Mouse (Mus musculus) limb, embryonic 12.5 days (tissue): ENCODE results near the gene Cryba2. TPM values are rescaled to one million over a fixed set of nuclear protein-coding genes. Genes with fewer than 3 reads are reported as not detected.

Experiments used
- ATAC-seq: fragments of 200-750 bp; cut with Nextera tagmentation; 2 replicates; pipeline ENCODE4 v1.8.0; 2017; ENCODE audit warnings: low read depth, moderate TSS enrichment; ENCODE audit not compliant: insufficient number of reproducible peaks, insufficient read depth, low FRiP score, low TSS enrichment
- H3K27ac ChIP-seq: fragments of 300-500 bp; sonication (generic); 2 replicates; pipeline ENCODE4 v1.5.1; 2016; ENCODE audit warnings: mild to moderate bottlenecking, moderate library complexity
- H3K27me3 ChIP-seq: fragments of 300-500 bp; sonication (generic); 2 replicates; pipeline ENCODE4 v1.6.1; 2016; ENCODE audit warnings: mild to moderate bottlenecking, moderate library complexity
- H3K36me3 ChIP-seq: fragments of 300-500 bp; sonication (generic); 2 replicates; pipeline ENCODE4 v1.6.1; 2016; ENCODE audit warnings: mild to moderate bottlenecking, moderate library complexity
- H3K4me1 ChIP-seq: fragments of 300-500 bp; sonication (generic); replicated peaks from 2 replicates; pipeline ENCODE4 v1.6.1; 2016
- H3K4me2 ChIP-seq: fragments of 300-500 bp; sonication (generic); 2 replicates; pipeline ENCODE4 v1.6.1; 2016; ENCODE audit warnings: mild to moderate bottlenecking, moderate library complexity
- H3K4me3 ChIP-seq: fragments of 300-500 bp; sonication (generic); replicated peaks from 2 replicates; pipeline ENCODE4 v1.5.1; 2016; ENCODE audit warnings: mild to moderate bottlenecking
- H3K9ac ChIP-seq: fragments of 300-500 bp; sonication (generic); replicated peaks from 2 replicates; pipeline ENCODE4 v1.6.1; 2016; ENCODE audit warnings: mild to moderate bottlenecking, moderate library complexity
- H3K9me3 ChIP-seq: fragments of 300-500 bp; sonication (generic); 2 replicates; pipeline ENCODE4 v1.6.1; 2016; ENCODE audit warnings: mild to moderate bottlenecking, moderate library complexity
- WGBS: fragments of 180-500 bp; shearing (Covaris S2); methylation state at CpG from one replicate; pipeline ENCODE4 v1.1.7; 2016; 5-methylcytosine and 5-hydroxymethylcytosine counted together
- polyA plus RNA-seq: library from polyadenylated mRNA; unstranded; fragments of >200 nt; fragmentation: Nextera tagmentation; extraction: Ambion mirVana; gene quantifications from 2 replicates; pipeline ENCODE4 v1.2.1, GENCODE M21; 2016

Cryba2 gene
- polyA plus RNA-seq, 1 experiment from 2014 or later: not detected

GRCm38 (mm10) chr1:74883441-74883840 lies 9.5 kb downstream of the Cryba2 start:
- H3K27me3 ChIP-seq: peaks cover 99% of the 10 kb centered on the region
- no peak overlapping the region for H3K27ac ChIP-seq
- no peaks in the 10 kb centered on the region for H3K9me3 ChIP-seq
- H3K4me3 ChIP-seq: no peak overlapping the region
- ATAC-seq: no peak
- H3K4me2 ChIP-seq: no peak overlapping the region
- 7% methylated on average over 5 of the region's 5 CpGs for WGBS
- peaks cover 27% of the 10 kb centered on the region for H3K4me1 ChIP-seq
- H3K36me3 ChIP-seq: no peaks in the 10 kb centered on the region
- H3K9ac ChIP-seq: no peak overlapping the region

- H3K27me3 ChIP-seq: peaks cover 99% of the 10 kb centered on the region
- H3K9me3 ChIP-seq: no peaks in the 10 kb centered on the region
- peak overlapping the region; percentile 57; the same call in 1 of the 2 replicates for H3K4me2 ChIP-seq
- no peak for ATAC-seq
- 1% methylated on average over 8 of the region's 8 CpGs for WGBS
- no peaks in the 10 kb centered on the region for H3K36me3 ChIP-seq
- H3K4me3 ChIP-seq: 0 out of 2 replicates have a peak overlapping the region, but pooled peaks have one; percentile 33
- peaks cover 27% of the 10 kb centered on the region for H3K4me1 ChIP-seq
- H3K9ac ChIP-seq: no peak overlapping the region
- H3K27ac ChIP-seq: no peak overlapping the region
Observed at GRCm38 (mm10) chr1:74882828-74883227, 10.1 kb downstream of the Cryba2 start.

- Histone ChIP-seq H3K36me3 (no peaks in the 10 kb centered on the region), H3K9ac (0 out of 2 replicates have a peak overlapping the region, but pooled peaks have one; percentile 12)
- under 1% methylated on average over 71 of the region's 74 CpGs for WGBS
Observed at GRCm38 (mm10) chr1:74882055-74882734, 10.7 kb downstream of the Cryba2 start.

GRCm38 (mm10) chr1:74880785-74881360 lies 12.1 kb downstream of the Cryba2 start:
- peaks cover 27% of the 10 kb centered on the region for H3K4me1 ChIP-seq
- peaks cover 96% of the 10 kb centered on the region for H3K27me3 ChIP-seq
- H3K4me3 ChIP-seq: no peak overlapping the region
- H3K36me3 ChIP-seq: no peaks in the 10 kb centered on the region
- 4% methylated on average over 18 of the region's 18 CpGs for WGBS
- no peak for ATAC-seq
- no peak overlapping the region for H3K4me2 ChIP-seq
- H3K9me3 ChIP-seq: no peaks in the 10 kb centered on the region
- no peak overlapping the region for H3K27ac ChIP-seq
- H3K9ac ChIP-seq: no peak overlapping the region

More at GRCm38 (mm10) chr1:74882055-74882734, 10.7 kb downstream of the Cryba2 start:
- ATAC-seq: no peak
- H3K4me2 ChIP-seq: peak overlapping the region; percentile 57
- no peak overlapping the region for H3K27ac ChIP-seq
- H3K4me3 ChIP-seq: peak overlapping the region; percentile 33
- H3K27me3 ChIP-seq: peaks cover 99% of the 10 kb centered on the region
- H3K4me1 ChIP-seq: peaks cover 27% of the 10 kb centered on the region
- no peaks in the 10 kb centered on the region for H3K9me3 ChIP-seq

- Histone ChIP-seq H3K27ac (no peak overlapping the region), H3K9me3 (no peaks in the 10 kb centered on the region), H3K4me1 (peaks cover 5% of the 10 kb centered on the region), H3K4me3 (no peak overlapping the region), H3K4me2 (no peak overlapping the region), H3K36me3 (no peaks in the 10 kb centered on the region), H3K27me3 (peaks cover 64% of the 10 kb centered on the region), H3K9ac (no peak overlapping the region)
- no peak for ATAC-seq
- 68% methylated on average over 3 of the region's 3 CpGs for WGBS
Observed at GRCm38 (mm10) chr1:74877199-74877598, 15.7 kb downstream of the Cryba2 start.

- Histone ChIP-seq H3K9me3 (no peaks in the 10 kb centered on the region), H3K4me3 (no peak overlapping the region), H3K4me1 (no peaks in the 10 kb centered on the region), H3K36me3 (no peaks in the 10 kb centered on the region), H3K27me3 (peaks cover 48% of the 10 kb centered on the region), H3K4me2 (no peak overlapping the region), H3K27ac (no peak overlapping the region), H3K9ac (no peak overlapping the region)
- WGBS: 65% methylated on average over 2 of the region's 2 CpGs
- no peak for ATAC-seq
Observed at GRCm38 (mm10) chr1:74872218-74872617, 20.7 kb downstream of the Cryba2 start.

GRCm38 (mm10) chr1:74861783-74862182 lies 31.2 kb downstream of the Cryba2 start:
- Histone ChIP-seq H3K4me2 (no peak overlapping the region), H3K4me1 (peaks cover 10% of the 10 kb centered on the region), H3K27ac (no peak overlapping the region), H3K4me3 (no peak overlapping the region), H3K36me3 (no peaks in the 10 kb centered on the region), H3K9me3 (no peaks in the 10 kb centered on the region), H3K27me3 (peaks cover 46% of the 10 kb centered on the region), H3K9ac (no peak overlapping the region)
- ATAC-seq: no peak

GRCm38 (mm10) chr1:74859223-74859984 lies 33.5 kb downstream of the Cryba2 start:
- Histone ChIP-seq H3K4me2 (no peak overlapping the region), H3K4me1 (peaks cover 27% of the 10 kb centered on the region), H3K36me3 (no peaks in the 10 kb centered on the region), H3K27me3 (peaks cover 69% of the 10 kb centered on the region), H3K9me3 (no peaks in the 10 kb centered on the region), H3K9ac (no peak overlapping the region), H3K27ac (no peak overlapping the region), H3K4me3 (no peak overlapping the region)
- WGBS: 45% methylated on average over 6 of the region's 6 CpGs
- no peak for ATAC-seq

- H3K36me3 ChIP-seq: no peaks in the 10 kb centered on the region
- H3K9me3 ChIP-seq: no peaks in the 10 kb centered on the region
Observed at GRCm38 (mm10) chr1:74858805-74859204, 34.1 kb downstream of the Cryba2 start.

GRCm38 (mm10) chr1:74858171-74858719 lies 34.7 kb downstream of the Cryba2 start:
- WGBS: under 1% methylated on average over 29 of the region's 29 CpGs
- no peaks in the 10 kb centered on the region for H3K36me3 ChIP-seq
- no peak for ATAC-seq
- H3K9ac ChIP-seq: no peak overlapping the region
- peak overlapping the region; percentile 26 for H3K4me3 ChIP-seq
- H3K27ac ChIP-seq: no peak overlapping the region
- no peaks in the 10 kb centered on the region for H3K9me3 ChIP-seq
- H3K27me3 ChIP-seq: peaks cover 81% of the 10 kb centered on the region
- H3K4me1 ChIP-seq: peaks cover 31% of the 10 kb centered on the region
- peak overlapping the region; percentile 54 for H3K4me2 ChIP-seq

More at GRCm38 (mm10) chr1:74858805-74859204, 34.1 kb downstream of the Cryba2 start:
- Histone ChIP-seq H3K4me1 (peaks cover 31% of the 10 kb centered on the region), H3K9ac (no peak overlapping the region), H3K4me3 (peak overlapping the region; percentile 26; the same call in 1 of the 2 replicates), H3K27me3 (peaks cover 75% of the 10 kb centered on the region), H3K27ac (no peak overlapping the region), H3K4me2 (peak overlapping the region; percentile 54)
- no peak for ATAC-seq
- WGBS: 10% methylated on average over 16 of the region's 16 CpGs

GRCm38 (mm10) chr1:74857677-74858076 lies 35.3 kb downstream of the Cryba2 start:
- Histone ChIP-seq H3K4me2 (peak overlapping the region; percentile 54), H3K27ac (no peak overlapping the region), H3K4me3 (peak overlapping the region; percentile 26), H3K9me3 (no peaks in the 10 kb centered on the region), H3K4me1 (peaks cover 31% of the 10 kb centered on the region), H3K9ac (no peak overlapping the region), H3K36me3 (no peaks in the 10 kb centered on the region), H3K27me3 (peaks cover 86% of the 10 kb centered on the region)
- no peak for ATAC-seq
- WGBS: 8% methylated on average over 4 of the region's 4 CpGs
